Mouse (Mus musculus) intestine, postnatal 0 days (tissue): Measurements from ENCODE around the gene Zfp148. TPM values are rescaled to one million over a fixed set of nuclear protein-coding genes. Genes with fewer than 3 reads are reported as not detected.

Source experiments
- ATAC-seq: fragments of 200-750 bp; cut with Nextera tagmentation; 2 replicates; pipeline ENCODE4 v1.8.0; 2017; ENCODE audit warnings: mild to moderate bottlenecking, moderate TSS enrichment, moderate library complexity
- H3K27ac ChIP-seq: fragments of 300-500 bp; sonication (generic); 2 replicates; pipeline ENCODE4 v1.5.1; 2014; ENCODE audit warnings: mild to moderate bottlenecking, low read depth, low read length, moderate library complexity
- H3K27me3 ChIP-seq: fragments of 300-500 bp; sonication (generic); replicated peaks from 2 replicates; pipeline ENCODE4 v1.6.1; 2014; ENCODE audit warnings: low read length, mixed read lengths; ENCODE audit not compliant: control insufficient read depth, insufficient read depth
- H3K36me3 ChIP-seq: fragments of 300-500 bp; sonication (generic); 2 replicates; pipeline ENCODE4 v1.6.1; 2014; ENCODE audit warnings: mild to moderate bottlenecking, moderate library complexity; ENCODE audit not compliant: control insufficient read depth, insufficient read depth
- H3K4me1 ChIP-seq: fragments of 300-500 bp; sonication (generic); replicated peaks from 2 replicates; pipeline ENCODE4 v1.6.1; 2014; ENCODE audit warnings: antibody characterized with exemption, low read length, mixed read lengths; ENCODE audit not compliant: control insufficient read depth, insufficient read depth
- H3K4me2 ChIP-seq: fragments of 300-500 bp; sonication (generic); replicated peaks from 2 replicates; pipeline ENCODE4 v1.6.1; 2014; ENCODE audit warnings: low read depth, mild to moderate bottlenecking, moderate library complexity
- H3K4me3 ChIP-seq: fragments of 300-500 bp; sonication (generic); 2 replicates; pipeline ENCODE4 v1.5.1; 2014; ENCODE audit warnings: low read depth, low read length
- H3K9ac ChIP-seq: fragments of 300-500 bp; sonication (generic); 2 replicates; pipeline ENCODE4 v1.6.1; 2014; ENCODE audit warnings: mild to moderate bottlenecking, low read depth, low read length
- H3K9me3 ChIP-seq: fragments of 300-500 bp; sonication (generic); 2 replicates; pipeline ENCODE4 v1.6.1; 2016; ENCODE audit warnings: mixed run types; ENCODE audit not compliant: control insufficient read depth
- CTCF ChIP-seq: sonication (generic); IDR thresholded peaks from 2 replicates; pipeline ENCODE4 v1.5.1; 2016; ENCODE audit warnings: low read depth, mild to moderate bottlenecking, control low read depth, antibody characterized with exemption, moderate library complexity
- WGBS: fragments of 180-500 bp; shearing (Covaris S2); extraction: QIAGEN DNeasy Blood & Tissue Kit; methylation state at CpG from one replicate; pipeline ENCODE4 v1.1.7; 2014; 5-methylcytosine and 5-hydroxymethylcytosine counted together
- polyA plus RNA-seq: library from polyadenylated mRNA; unstranded; fragments of >200 nt; fragmentation: Nextera tagmentation; extraction: Ambion mirVana; gene quantifications from 2 replicates; pipeline ENCODE4 v1.2.1, GENCODE M21; 2015

Gene Zfp148
- polyA plus RNA-seq, 1 experiment from 2014 or later, result 20.5 TPM

DNA sequence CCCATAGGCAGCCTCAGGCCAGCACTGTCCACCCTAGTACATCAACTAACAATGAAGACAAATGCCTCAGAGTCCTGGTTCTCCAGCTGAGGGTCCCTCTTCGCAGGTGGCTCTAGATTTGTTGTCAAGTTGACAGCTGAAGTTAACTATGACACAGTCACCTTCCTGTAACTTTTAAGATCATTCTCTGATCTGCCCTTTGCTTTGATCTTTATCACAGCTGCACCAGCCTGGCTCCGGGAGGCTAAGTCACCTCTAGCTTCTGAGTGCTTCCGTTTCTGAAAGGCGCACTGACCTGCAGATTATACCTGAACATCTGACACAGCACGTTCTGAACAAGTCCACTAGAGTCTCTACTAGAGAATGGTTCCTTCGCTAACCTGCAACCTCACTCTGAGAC, 22.8 kb upstream of the Zfp148 start:
- Histone ChIP-seq H3K4me2 (no peak overlapping the region), H3K9me3 (no peaks in the 10 kb centered on the region), H3K9ac (no peak overlapping the region), H3K27me3 (no peaks in the 10 kb centered on the region), H3K27ac (no peak overlapping the region), H3K4me1 (no peaks in the 10 kb centered on the region), H3K4me3 (no peak overlapping the region), H3K36me3 (no peaks in the 10 kb centered on the region)
- ATAC-seq, result no peak
- no peak for TF ChIP-seq CTCF
- 55% methylated on average over 6 of the region's 6 CpGs for WGBS

- H3K27me3 ChIP-seq, result no peaks in the 10 kb centered on the region
- H3K27ac ChIP-seq, result no peak overlapping the region
- TF ChIP-seq CTCF, result no peak
- no peak for ATAC-seq
- H3K9ac ChIP-seq, result no peak overlapping the region
- no peaks in the 10 kb centered on the region for H3K36me3 ChIP-seq
- no peak overlapping the region for H3K4me3 ChIP-seq
- H3K4me1 ChIP-seq, result no peaks in the 10 kb centered on the region
- WGBS, result 78% methylated on average over 6 of the region's 6 CpGs
- H3K9me3 ChIP-seq, result no peaks in the 10 kb centered on the region
- H3K4me2 ChIP-seq, result no peak overlapping the region
Measured at GRCm38 (mm10) chr16:33365772-33366171, 14.9 kb upstream of the Zfp148 start.

DNA sequence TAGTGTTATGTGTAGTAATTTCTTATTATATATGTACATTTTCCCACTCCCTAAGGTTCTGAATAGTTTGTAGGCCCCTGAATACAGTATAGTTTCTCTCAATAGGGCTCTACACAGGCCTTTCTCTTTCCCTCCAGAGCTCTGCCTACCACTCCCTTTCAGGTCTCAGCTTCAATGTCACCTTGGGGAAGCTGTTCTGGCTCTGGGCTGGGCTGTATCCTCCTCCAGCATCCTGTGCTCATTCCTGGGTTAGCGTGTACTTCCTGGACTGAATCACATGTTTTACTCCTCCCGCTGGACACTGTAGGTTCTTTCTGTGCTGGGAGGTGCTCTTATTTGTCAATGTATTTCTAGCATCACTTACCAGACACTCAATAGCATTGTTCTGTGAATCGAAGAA, 12.0 kb upstream of the Zfp148 start:
- 54% methylated on average over 3 of the region's 3 CpGs for WGBS
- Histone ChIP-seq H3K27me3 (no peaks in the 10 kb centered on the region), H3K4me1 (no peaks in the 10 kb centered on the region), H3K9ac (no peak overlapping the region), H3K27ac (no peak overlapping the region), H3K4me3 (no peak overlapping the region), H3K9me3 (no peaks in the 10 kb centered on the region), H3K4me2 (no peak overlapping the region), H3K36me3 (no peaks in the 10 kb centered on the region)
- no peak for TF ChIP-seq CTCF
- ATAC-seq, result no peak

- Histone ChIP-seq H3K4me1 (no peaks in the 10 kb centered on the region), H3K9me3 (no peaks in the 10 kb centered on the region), H3K27me3 (no peaks in the 10 kb centered on the region), H3K9ac (no peak overlapping the region), H3K4me3 (no peak overlapping the region), H3K36me3 (no peaks in the 10 kb centered on the region), H3K27ac (no peak overlapping the region), H3K4me2 (no peak overlapping the region)
- ATAC-seq, result no peak
- no peak for TF ChIP-seq CTCF
- 49% methylated on average over 6 of the region's 6 CpGs for WGBS
Measured at GRCm38 (mm10) chr16:33370836-33371235, 9.8 kb upstream of the Zfp148 start.

GRCm38 (mm10) chr16:33372611-33373010, 8.0 kb upstream of the Zfp148 start:
- H3K4me3 ChIP-seq, result no peak overlapping the region
- no peak overlapping the region for H3K27ac ChIP-seq
- no peak overlapping the region for H3K9ac ChIP-seq
- H3K27me3 ChIP-seq, result no peaks in the 10 kb centered on the region
- ATAC-seq, result no peak
- H3K36me3 ChIP-seq, result no peaks in the 10 kb centered on the region
- H3K9me3 ChIP-seq, result no peaks in the 10 kb centered on the region
- WGBS, result 56% methylated on average over 5 of the region's 5 CpGs
- TF ChIP-seq CTCF, result no peak
- no peak overlapping the region for H3K4me2 ChIP-seq
- H3K4me1 ChIP-seq, result no peaks in the 10 kb centered on the region

GRCm38 (mm10) chr16:33373326-33373725, 7.3 kb upstream of the Zfp148 start:
- 94% methylated on average over 2 of the region's 2 CpGs for whole genome bisulfite sequencing
- TF ChIP-seq CTCF, result no peak

GRCm38 (mm10) chr16:33376266-33376665, 4.4 kb upstream of the Zfp148 start:
- TF ChIP-seq CTCF, result no peak
- no peaks in the 10 kb centered on the region for H3K36me3 ChIP-seq
- no peaks in the 10 kb centered on the region for H3K9me3 ChIP-seq
- no peaks in the 10 kb centered on the region for H3K27me3 ChIP-seq
- 72% methylated on average over 5 of the region's 5 CpGs for WGBS
- no peak overlapping the region for H3K27ac ChIP-seq
- no peaks in the 10 kb centered on the region for H3K4me1 ChIP-seq
- no peak for ATAC-seq
- H3K4me2 ChIP-seq, result no peak overlapping the region
- no peak overlapping the region for H3K4me3 ChIP-seq
- H3K9ac ChIP-seq, result no peak overlapping the region

More at GRCm38 (mm10) chr16:33373326-33373725, 7.3 kb upstream of the Zfp148 start:
- no peak for ATAC-seq
- H3K4me1 ChIP-seq, result no peaks in the 10 kb centered on the region
- no peaks in the 10 kb centered on the region for H3K27me3 ChIP-seq
- no peak overlapping the region for H3K9ac ChIP-seq
- H3K4me2 ChIP-seq, result no peak overlapping the region
- H3K36me3 ChIP-seq, result no peaks in the 10 kb centered on the region
- H3K27ac ChIP-seq, result no peak overlapping the region
- H3K4me3 ChIP-seq, result no peak overlapping the region
- no peaks in the 10 kb centered on the region for H3K9me3 ChIP-seq
